Mouse (Mus musculus) hindbrain, embryonic 16.5 days (tissue): ENCODE results near the gene Espl1. TPM values are rescaled to one million over a fixed set of nuclear protein-coding genes. Genes with fewer than 3 reads are reported as not detected.

Experiments
- ATAC-seq: fragments of 200-750 bp; cut with Nextera tagmentation; 2 replicates; pipeline ENCODE4 v1.8.0; 2017; ENCODE audit warnings: moderate TSS enrichment, moderate library complexity
- H3K27ac ChIP-seq: fragments of 300-500 bp; sonication (generic); 2 replicates; pipeline ENCODE4 v1.5.1; 2014; ENCODE audit warnings: low read depth, mild to moderate bottlenecking, control low read depth, low read length, moderate library complexity
- H3K27me3 ChIP-seq: fragments of 300-500 bp; sonication (generic); replicated peaks from 2 replicates; pipeline ENCODE4 v1.6.1; 2014; ENCODE audit warnings: low read length; ENCODE audit not compliant: control insufficient read depth, insufficient read depth
- H3K36me3 ChIP-seq: fragments of 300-500 bp; sonication (generic); 2 replicates; pipeline ENCODE4 v1.6.1; 2014; ENCODE audit warnings: mild to moderate bottlenecking, low read length, moderate library complexity, mixed read lengths; ENCODE audit not compliant: control insufficient read depth, insufficient read depth
- H3K4me1 ChIP-seq: fragments of 300-500 bp; sonication (generic); 2 replicates; pipeline ENCODE4 v1.6.1; 2014; ENCODE audit warnings: low read depth, low read length; ENCODE audit not compliant: control insufficient read depth, insufficient read depth
- H3K4me2 ChIP-seq: fragments of 300-500 bp; sonication (generic); 2 replicates; pipeline ENCODE4 v1.6.1; 2014; ENCODE audit warnings: mild to moderate bottlenecking, low read length, control low read depth, moderate library complexity
- H3K4me3 ChIP-seq: fragments of 300-500 bp; sonication (generic); 2 replicates; pipeline ENCODE4 v1.5.1; 2014; ENCODE audit warnings: mild to moderate bottlenecking, low read length, control low read depth, moderate library complexity
- H3K9ac ChIP-seq: fragments of 300-500 bp; sonication (generic); 2 replicates; pipeline ENCODE4 v1.6.1; 2014; ENCODE audit warnings: low read depth, mild to moderate bottlenecking, control low read depth, low read length, moderate library complexity
- H3K9me3 ChIP-seq: fragments of 300-500 bp; sonication (generic); 2 replicates; pipeline ENCODE4 v1.6.1; 2014; ENCODE audit warnings: mild to moderate bottlenecking, low read length, moderate library complexity; ENCODE audit not compliant: control insufficient read depth
- WGBS: fragments of 180-500 bp; shearing (Covaris S2); extraction: QIAGEN DNeasy Blood & Tissue Kit; methylation state at CpG from one replicate; pipeline ENCODE4 v1.1.7; 2014; 5-methylcytosine and 5-hydroxymethylcytosine counted together
- polyA plus RNA-seq: library from polyadenylated mRNA; unstranded; fragments of >200 nt; fragmentation: Nextera tagmentation; extraction: Ambion mirVana; gene quantifications from 2 replicates; pipeline ENCODE4 v1.2.1, GENCODE M21; 2015

Gene Espl1
- polyA plus RNA-seq, 1 experiment from 2014 or later: 4.1 TPM

DNA sequence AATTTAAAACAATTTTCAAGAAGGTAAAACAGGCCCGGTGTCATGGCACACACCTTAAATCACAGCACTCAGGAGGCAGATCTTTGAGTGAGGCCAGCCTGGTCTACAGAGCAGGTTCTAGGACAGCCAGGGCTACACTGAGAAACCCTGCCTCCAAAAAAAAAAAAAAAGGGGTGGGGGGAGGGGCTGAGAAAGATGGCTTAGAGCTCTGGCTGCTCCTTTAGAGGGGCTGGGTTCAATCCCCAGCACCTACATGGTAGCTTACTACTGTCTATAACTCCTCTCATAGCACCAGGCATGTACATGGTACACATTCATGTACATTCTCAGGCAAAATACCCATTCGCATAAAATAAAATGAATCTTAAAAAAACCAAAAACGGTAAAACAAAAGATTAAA lies 48.4 kb downstream of the Espl1 start:
- no peak for ATAC-seq
- H3K36me3 ChIP-seq: no peaks in the 10 kb centered on the region; the same call in 1 of the 2 replicates
- no peaks in the 10 kb centered on the region for H3K4me1 ChIP-seq
- no peaks in the 10 kb centered on the region for H3K9me3 ChIP-seq
- no peak overlapping the region for H3K4me3 ChIP-seq
- no peaks in the 10 kb centered on the region for H3K27me3 ChIP-seq
- no peak overlapping the region for H3K27ac ChIP-seq
- WGBS: 95% methylated on average over 3 of the region's 3 CpGs
- H3K9ac ChIP-seq: no peak overlapping the region
- no peak overlapping the region for H3K4me2 ChIP-seq

DNA sequence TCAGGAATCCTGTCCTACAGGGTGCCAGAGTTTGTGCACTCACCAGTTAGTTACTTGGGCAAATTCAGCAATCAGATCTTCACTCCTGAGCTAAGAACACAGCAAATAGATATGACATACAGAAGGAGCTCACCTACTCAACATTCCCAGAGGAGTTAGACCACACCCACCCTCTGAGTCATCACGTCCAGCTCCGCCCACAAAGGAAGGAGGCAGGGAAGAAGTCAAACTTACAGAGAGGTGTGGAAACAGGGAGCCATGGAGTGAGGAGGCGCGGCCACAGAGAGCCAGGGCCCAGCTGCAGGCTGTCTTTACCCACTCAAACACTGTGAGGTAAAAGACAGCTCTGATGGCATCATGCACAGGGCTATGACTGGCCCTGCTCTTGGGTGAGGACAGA lies 50.4 kb downstream of the Espl1 start:
- Histone ChIP-seq H3K27me3 (no peaks in the 10 kb centered on the region), H3K9me3 (no peaks in the 10 kb centered on the region), H3K36me3 (no peaks in the 10 kb centered on the region; the same call in 1 of the 2 replicates), H3K4me3 (no peak overlapping the region), H3K9ac (no peak overlapping the region), H3K4me1 (peaks cover 6% of the 10 kb centered on the region), H3K27ac (no peak overlapping the region), H3K4me2 (no peak overlapping the region)
- ATAC-seq: no peak
- 81% methylated on average over 4 of the region's 4 CpGs for WGBS

DNA sequence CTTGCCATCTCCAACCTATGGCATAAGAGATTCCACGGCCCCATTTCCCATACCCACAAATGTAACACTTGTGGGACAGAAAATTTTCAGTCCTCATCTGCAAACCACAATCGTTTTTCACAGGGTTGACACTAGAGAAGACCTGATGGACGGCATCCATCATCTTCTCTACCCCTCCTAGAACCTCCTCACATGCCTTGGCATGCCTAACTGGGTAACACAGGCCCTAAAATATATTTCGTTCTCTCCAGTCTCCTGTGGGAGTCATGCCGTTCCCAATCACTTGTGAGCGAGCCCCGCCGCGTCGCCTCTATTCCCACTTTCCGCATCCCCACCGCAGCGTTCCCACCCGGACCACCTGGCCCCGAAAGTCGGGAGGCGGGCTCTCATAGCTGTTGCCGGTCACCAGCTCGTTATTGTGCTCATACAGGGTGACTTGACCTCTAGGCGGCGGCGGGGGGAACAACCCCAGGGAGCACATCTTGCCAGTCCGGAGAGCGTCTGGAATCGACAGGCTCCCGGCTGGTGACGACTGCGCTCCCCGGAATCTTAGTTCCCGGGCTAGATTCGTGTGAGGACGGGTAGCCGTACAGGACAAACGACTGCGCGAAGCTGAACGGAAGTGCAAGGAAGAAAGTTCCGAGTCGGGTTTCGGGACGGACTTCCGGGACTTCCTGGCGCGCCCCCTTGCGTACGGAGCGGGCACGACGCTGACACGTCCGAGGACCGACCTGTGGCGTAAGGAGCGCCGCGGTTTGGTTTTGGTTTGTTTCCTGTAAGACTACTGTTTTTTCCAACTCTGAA lies 54.3 kb downstream of the Espl1 start, which contains the start of gene Aaas:
Aaas (minus strand) TSS at position 634 of the 804 bp plus-strand sequence.
- Histone ChIP-seq H3K27me3 (no peaks in the 10 kb centered on the region), H3K27ac (peak within 1 kb of the TSS; percentile 72), H3K4me3 (peak within 1 kb of the TSS; percentile 86), H3K4me2 (peak within 1 kb of the TSS; percentile 96), H3K36me3 (no peaks in the 10 kb centered on the region; the same call in 1 of the 2 replicates), H3K9ac (peak within 1 kb of the TSS; percentile 82), H3K9me3 (no peaks in the 10 kb centered on the region), H3K4me1 (peaks cover 11% of the 10 kb centered on the region)
- peak; percentile 90 for ATAC-seq
- under 1% methylated on average over 56 of the region's 56 CpGs for whole genome bisulfite sequencing

DNA sequence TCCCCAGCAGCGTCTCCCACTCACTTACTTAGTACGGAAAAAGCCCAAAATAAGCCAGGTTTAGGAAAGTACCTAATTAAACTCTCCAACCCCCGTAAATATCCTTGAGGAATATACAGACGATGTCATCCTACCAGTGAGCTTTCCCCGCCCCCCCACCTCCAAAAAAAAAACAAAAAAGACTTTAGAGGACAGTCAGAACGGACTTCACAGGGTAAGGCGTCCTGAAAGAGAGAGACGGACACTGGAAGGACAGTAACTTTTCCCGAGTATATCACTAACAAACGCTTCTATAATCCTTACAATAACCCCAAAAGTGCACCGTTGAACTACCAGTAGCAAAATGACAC lies 54.9 kb downstream of the Espl1 start:
- ATAC-seq: peak; percentile 38; the same call in 1 of the 2 replicates
- H3K27me3 ChIP-seq: 0 out of 2 replicates have a peak, but pooled peaks cover 1% of the 10 kb centered on the region
- WGBS: 11% methylated on average over 11 of the region's 11 CpGs
- no peaks in the 10 kb centered on the region for H3K9me3 ChIP-seq
- peak overlapping the region; percentile 96 for H3K4me2 ChIP-seq
- peaks cover 16% of the 10 kb centered on the region for H3K4me1 ChIP-seq
- H3K4me3 ChIP-seq: peak overlapping the region; percentile 86
- H3K27ac ChIP-seq: peak overlapping the region; percentile 63; the same call in 1 of the 2 replicates
- H3K36me3 ChIP-seq: no peaks in the 10 kb centered on the region
- peak overlapping the region; percentile 58 for H3K9ac ChIP-seq

DNA sequence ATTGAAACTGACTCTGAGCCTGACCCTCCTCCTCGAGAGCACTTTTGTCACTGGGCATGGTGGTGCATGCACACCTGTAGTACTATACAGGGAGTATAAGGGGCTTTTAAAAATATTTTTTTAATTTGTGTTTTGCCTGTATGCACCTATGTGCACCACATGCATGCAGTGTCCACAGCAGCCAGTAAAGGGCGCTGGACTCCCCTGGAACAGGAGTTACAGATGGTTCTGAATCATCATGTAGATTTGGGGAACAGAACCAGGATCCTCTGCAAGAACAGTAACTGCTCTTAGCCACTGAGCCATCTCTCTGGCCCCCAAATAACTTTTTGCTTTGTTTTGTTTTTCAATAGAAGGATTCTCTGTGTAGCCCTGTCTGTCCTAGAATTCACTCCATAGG lies 56.1 kb downstream of the Espl1 start:
- Histone ChIP-seq H3K27me3 (peaks cover 13% of the 10 kb centered on the region), H3K4me1 (peaks cover 19% of the 10 kb centered on the region), H3K27ac (no peak overlapping the region), H3K9ac (no peak overlapping the region), H3K4me2 (no peak overlapping the region), H3K4me3 (no peak overlapping the region), H3K9me3 (no peaks in the 10 kb centered on the region), H3K36me3 (no peaks in the 10 kb centered on the region)
- WGBS: 65% methylated on average over 2 of the region's 2 CpGs
- no peak for ATAC-seq

DNA sequence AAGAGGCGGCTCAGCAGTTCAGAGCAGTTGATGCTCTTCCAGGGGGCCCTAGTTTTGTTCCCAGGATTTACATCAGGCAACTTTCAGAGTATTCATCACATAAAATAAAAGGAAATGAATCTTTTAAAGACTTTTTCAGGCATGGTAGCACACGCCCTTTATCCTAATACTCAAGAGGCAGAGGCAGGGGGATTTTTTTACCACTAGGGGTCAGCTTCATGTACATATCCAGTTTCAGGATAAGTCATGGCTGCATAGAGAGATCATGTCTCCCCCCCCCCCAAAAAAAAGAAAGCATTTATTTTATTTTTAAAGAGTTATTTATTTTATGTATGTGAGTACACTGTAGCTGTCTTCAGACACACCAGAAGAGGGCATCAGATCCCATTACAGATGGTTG lies 57.9 kb downstream of the Espl1 start:
- no peak overlapping the region for H3K27ac ChIP-seq
- no peaks in the 10 kb centered on the region for H3K36me3 ChIP-seq
- no peak overlapping the region for H3K9ac ChIP-seq
- no peak for ATAC-seq
- no peak overlapping the region for H3K4me2 ChIP-seq
- H3K27me3 ChIP-seq: peaks cover 27% of the 10 kb centered on the region
- H3K9me3 ChIP-seq: no peaks in the 10 kb centered on the region
- 87% methylated on average over 2 of the region's 2 CpGs for WGBS
- H3K4me3 ChIP-seq: no peak overlapping the region
- H3K4me1 ChIP-seq: peaks cover 29% of the 10 kb centered on the region

DNA sequence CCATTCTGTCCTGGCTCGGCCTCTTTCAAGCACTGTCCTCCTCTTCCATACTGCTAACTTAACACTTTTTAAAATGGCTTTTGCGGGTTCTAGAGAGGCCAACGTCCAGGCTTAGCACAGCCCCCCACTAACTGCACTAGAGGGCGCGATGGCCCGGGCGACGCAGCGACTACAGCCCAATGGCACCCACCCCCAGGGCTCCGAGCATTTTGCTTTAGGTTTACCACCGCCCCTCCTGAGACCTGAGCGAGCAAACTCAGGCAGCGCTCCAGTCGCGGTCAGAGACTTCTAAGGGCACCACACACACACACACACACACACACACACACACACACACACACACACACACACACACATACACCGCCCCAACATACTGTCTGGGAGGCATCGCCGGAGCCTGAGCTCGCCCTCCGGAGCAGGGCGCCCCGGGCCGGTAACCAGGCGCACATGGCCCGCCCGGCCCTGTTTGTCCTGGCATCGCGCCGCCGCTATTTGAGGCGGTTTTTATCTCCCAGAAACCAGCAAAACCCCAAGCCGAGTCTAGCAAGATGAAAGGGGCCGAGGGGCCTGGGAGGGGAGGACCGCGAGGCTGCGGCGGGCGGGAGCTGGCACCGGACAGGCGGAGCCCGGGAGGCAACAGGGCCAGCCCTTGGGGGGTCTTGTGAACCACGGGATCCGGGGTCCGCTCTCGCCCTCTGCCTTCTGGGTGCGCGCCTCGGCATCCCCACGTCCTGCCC lies 59.2 kb downstream of the Espl1 start:
- Histone ChIP-seq H3K9me3 (no peaks in the 10 kb centered on the region), H3K9ac (peak overlapping the region; percentile 70)
- WGBS: under 1% methylated on average over 46 of the region's 49 CpGs

DNA sequence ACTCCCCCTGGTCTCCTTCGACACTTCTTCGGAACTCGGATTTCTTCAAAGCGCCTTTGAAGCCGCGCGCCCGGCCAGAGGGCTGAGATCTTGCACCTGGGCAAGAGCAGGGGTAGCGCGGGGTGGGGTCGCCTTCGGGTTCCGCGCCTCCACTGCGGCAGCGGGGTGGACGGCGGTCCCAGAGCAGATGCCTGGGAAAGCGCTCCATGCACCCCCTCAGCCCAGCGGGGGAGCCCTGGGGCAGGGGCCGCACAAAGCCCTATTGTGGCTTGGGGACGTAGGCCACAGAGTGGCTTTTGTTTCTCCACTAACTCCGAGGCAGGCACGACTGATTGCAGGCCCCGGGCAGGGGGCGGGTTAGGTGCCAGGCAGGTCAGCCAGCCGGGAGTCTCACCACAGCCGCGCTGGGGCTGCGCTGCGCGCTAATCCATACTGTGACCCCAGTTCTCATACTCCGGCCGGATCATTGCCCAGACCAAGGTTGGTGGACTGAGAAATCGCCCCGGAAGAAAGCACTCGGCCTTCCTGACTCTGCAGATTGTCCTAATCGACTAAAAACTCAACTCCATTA lies 59.9 kb downstream of the Espl1 start:
- H3K36me3 ChIP-seq: no peaks in the 10 kb centered on the region
- H3K9me3 ChIP-seq: no peaks in the 10 kb centered on the region
- WGBS: under 1% methylated on average over 31 of the region's 38 CpGs
- peak overlapping the region; percentile 52 for H3K4me3 ChIP-seq
- peak overlapping the region; percentile 99 for H3K4me2 ChIP-seq
- peaks cover 27% of the 10 kb centered on the region for H3K27me3 ChIP-seq
- peak; percentile 26 for ATAC-seq
- peak overlapping the region; percentile 70 for H3K9ac ChIP-seq
- H3K27ac ChIP-seq: peak overlapping the region; percentile 73
- peaks cover 24% of the 10 kb centered on the region for H3K4me1 ChIP-seq

More for the DNA sequence above, 59.2 kb downstream of the Espl1 start:
- H3K27me3 ChIP-seq: peaks cover 27% of the 10 kb centered on the region
- peak overlapping the region; percentile 99 for H3K4me2 ChIP-seq
- ATAC-seq: peak; percentile 50
- H3K4me1 ChIP-seq: peaks cover 24% of the 10 kb centered on the region
- H3K36me3 ChIP-seq: no peaks in the 10 kb centered on the region
- H3K4me3 ChIP-seq: peak overlapping the region; percentile 52
- peak overlapping the region; percentile 73 for H3K27ac ChIP-seq
